Mouse (Mus musculus) subcutaneous adipose tissue, adult 2 months (tissue): ENCODE measurements around the gene Trp63. TPM values are rescaled to one million over a fixed set of nuclear protein-coding genes. Genes with fewer than 3 reads are reported as not detected.

ENCODE experiments used
- polyA plus RNA-seq: library from polyadenylated mRNA; depleted of rRNA; stranded (reverse); fragments of >200 nt; gene quantifications from 2 replicates; pipeline ENCODE4 v1.2.3, GENCODE M21; 2012; ENCODE audit warnings: low replicate concordance; rRNA removed

Gene Trp63
- polyA plus RNA-seq: 2.7 and 3.3 TPM in 2 replicates

DNA sequence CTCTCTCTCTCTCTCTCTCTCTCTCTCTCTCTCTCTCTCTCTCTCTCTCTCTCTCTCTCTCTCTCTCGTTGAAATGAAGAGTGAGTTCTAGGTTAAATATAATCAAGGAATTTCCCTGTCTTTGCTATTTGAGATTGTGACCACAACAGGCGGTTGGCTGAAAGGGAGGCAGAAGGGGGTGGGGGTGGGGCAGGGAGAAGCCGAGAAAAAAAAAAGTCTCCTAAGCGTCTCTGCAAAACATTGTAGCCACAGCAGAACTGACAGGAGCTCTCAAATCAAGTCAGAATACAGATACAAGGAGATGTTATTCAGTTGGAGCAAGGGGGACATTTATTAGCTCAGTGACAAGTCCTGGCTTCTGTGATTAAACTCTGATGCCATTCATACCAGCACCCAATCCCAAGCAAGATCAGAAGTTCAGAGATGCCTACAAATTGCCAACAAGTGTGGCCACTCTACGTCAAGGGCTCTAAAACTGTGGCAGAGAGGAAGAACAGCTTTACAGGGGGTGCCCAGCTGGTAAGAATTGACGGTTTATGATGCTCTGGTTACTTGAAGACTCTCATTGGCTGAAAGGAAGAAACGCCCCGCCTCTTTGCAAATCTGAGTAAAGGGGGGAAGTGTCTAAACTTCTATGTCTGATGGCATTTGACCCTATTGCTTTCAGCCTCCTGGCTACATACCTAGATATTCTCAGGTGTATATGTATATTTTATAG lies at the start of gene Trp63:
Gene Trp63 (plus strand): TSS at position 233 of the 718 bp plus-strand sequence.

